Mouse (Mus musculus) lung, postnatal 4 days (tissue): ENCODE measurements around the gene Tekt5.

ENCODE experiments used
- DNase-seq, 2 experiments: peaks; one replicate each; pipeline ENCODE4 v3.0.0; 2021

Tekt5 gene

DNA sequence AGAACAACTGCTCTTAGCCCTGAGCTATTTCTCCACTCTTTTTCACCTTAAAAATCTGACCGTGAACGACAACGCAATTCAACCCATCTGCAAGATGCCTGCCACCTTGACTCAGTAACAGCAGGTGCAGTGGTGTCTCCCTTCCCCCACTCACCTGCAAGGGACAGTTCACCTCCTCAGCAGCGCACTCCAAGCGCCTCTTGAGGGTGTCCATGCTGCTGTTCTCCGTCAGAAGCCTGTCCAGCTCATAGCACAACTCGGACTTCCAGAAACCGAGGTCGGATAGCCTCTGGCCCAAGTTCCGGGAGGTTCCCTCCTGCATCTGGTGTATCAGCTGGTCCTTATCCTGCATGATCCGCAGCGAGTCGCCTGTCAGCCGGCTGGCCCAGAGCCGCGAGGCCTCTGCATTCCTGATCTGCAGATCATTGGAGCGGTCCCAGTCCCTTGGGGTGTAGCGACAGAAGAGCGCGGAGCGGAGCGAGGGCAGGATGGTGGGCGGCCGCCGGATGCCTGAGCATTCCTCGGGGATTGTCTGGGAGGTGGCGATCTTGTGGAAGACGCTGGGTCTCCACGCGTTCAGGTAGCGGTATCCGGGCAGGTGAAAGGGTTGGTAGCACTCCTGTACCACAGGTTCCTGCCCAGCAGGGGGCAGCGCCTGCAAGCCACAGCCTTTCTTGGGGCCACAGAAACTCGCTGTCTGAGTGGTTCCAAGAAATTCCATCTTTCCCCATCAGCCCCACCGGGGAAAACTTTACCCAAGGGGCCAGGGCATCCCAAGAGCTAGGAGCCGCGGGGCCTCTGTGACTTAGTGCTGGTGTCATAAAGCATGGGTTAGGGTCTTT, at the start of gene Tekt5:
TSS of gene Tekt5 (minus strand) at position 792 of the 842 bp plus-strand sequence.
- DNase-seq = peak; percentile 74 to 90

DNA sequence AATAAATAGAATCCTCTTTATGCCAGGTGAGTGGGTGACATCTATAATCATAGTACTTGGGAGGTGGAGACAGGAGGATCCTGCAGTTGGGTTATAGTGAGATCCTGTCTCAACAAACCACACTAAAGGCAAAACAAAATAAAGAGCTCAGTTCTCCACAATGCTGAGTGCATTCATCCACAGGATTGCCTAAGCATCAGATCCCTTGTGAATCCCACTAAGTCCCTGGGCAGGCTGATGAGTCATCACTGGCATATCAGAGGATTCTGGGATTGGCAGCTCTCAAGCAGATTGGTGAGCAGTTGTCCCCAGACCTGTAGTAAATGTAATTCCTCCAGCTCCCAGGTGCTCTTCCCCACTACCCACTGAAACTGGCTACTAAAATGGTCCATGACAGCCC, 48.4 kb upstream of the Tekt5 start:
- DNase-seq = no peak

DNA sequence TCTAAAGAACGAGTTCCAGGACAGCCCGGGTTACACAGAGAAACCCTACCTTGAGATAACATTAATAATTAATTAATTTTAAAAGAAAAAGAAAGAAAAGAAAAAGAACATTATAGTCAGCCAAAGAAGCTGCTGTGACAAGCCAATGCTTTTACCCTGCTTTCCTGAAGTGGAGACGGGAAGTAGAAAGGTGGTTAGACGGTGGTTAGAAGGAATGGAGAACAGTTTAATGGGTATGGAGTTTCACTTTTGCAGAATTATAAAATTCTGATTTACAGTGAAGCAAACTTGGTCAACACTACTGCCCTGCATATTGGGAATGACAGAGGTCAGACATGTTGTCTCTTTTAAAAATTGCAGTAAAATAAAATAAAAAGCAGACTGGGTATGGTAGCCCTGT, 46.5 kb upstream of the Tekt5 start:
- DNase-seq = no peak

DNA sequence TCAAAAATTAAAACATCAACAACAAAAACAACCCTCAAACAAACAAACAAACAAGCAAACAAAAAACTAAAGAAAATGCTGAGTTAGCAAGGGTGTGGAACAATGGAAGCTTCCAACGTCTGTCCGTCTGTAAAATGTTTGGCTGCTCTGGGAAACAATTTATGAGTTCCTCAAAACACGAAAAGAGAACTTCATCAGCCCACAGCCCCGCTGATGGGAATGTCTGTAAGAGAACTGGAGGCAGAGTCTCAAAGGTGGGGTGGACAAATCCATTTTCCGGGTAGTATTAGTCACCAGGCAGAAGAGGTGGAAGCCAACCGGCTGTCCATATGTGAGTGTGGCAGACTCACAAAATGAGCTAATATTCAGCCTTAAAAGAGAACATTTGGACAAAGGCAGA, 46.0 kb upstream of the Tekt5 start:
- DNase-seq = no peak

DNA sequence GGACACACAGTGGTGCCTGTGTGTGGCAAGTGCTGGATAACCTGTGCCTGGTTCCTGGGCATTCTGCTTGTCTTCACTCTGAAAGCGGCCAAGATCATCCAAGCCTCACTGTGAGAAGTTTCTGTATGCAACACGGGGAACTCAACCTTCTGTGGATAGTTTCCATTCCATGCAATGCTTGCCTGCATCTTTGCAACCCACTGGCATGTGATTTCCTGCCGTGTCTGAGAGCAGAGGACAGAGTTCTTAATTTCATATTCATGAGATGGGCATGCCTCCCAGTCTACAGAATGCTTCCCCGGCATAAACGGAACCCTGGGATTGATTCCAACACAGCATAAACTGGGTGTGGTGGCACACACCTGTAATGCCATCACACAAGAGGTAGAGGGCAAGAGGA, 42.8 kb upstream of the Tekt5 start:
- no peak for DNase-seq

DNA sequence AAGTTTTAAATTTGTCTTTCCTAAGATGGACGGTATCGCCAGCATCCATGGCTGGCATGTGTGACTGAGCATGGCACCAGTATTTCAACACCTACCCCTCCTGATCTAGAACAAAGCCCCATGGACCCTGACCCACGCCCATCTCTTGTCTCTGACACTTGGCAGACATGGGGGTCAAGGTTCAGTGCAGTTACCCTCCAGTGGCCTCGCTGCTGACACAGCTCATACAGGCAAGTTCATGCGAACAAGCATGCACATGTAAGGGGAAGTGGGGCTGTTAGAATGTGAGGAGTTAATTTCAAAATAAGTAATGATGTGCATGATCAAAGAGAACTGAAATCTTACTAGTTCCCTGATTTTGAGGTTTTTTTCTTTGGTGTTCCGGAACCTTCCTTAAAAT, 40.9 kb upstream of the Tekt5 start:
- DNase-seq = no peak

DNA sequence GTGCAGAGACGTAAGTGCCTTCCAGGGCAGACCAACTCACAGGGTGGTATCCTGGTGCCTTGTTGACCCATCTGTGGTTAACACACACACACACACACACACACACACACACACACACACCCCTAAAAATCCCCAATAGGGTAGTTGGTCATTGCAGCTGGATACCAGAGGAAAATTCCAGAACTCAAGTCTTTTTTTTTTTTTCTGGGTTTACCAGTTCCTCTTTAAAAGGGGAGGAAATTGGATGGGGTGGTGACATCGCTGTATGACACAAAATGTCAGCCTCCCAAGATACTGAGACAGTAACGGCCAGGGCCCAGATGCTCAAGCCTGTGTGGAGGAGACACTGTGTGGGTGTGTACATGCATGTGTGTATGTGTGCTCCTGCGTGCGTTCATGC, 38.1 kb upstream of the Tekt5 start:
- DNase-seq = no peak

DNA sequence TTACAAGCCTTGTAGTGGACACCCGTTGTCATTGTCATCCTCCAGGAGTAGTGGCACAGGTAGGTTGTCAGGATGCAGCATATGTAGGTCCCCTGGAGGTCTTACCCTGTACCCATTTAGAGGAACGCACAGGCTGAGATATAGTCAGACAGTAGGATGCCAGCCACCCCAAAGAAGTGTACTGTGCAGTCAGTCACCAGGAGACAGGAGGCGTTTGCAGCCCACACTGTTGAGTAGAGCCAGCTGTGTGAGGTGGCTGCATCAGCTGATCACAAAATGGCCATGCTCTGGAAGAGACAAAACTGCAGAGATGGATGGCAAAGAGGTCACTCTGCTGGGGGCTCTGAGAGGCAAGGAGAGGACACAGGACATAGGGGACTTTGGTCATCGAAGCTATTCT, 37.1 kb upstream of the Tekt5 start:
- DNase-seq = no peak

DNA sequence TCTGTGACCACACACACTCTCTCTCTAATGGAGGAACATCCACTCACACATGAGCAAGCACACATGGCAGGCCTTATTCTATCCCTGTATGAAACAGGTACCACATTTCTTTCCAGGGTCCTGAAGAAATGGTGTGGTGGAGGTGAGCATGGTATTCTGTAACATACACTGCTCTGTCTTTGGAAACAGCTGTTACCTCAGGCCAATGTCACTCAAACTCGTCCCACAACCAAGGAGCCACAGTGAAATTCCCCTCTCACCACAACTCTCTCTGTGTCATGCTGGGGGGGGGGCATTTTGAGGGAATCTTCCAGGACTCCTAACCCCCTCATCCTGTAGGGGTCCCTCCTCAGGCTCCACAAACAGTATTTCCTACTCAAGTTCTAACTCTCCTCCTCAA, 36.6 kb upstream of the Tekt5 start:
- DNase-seq = no peak

DNA sequence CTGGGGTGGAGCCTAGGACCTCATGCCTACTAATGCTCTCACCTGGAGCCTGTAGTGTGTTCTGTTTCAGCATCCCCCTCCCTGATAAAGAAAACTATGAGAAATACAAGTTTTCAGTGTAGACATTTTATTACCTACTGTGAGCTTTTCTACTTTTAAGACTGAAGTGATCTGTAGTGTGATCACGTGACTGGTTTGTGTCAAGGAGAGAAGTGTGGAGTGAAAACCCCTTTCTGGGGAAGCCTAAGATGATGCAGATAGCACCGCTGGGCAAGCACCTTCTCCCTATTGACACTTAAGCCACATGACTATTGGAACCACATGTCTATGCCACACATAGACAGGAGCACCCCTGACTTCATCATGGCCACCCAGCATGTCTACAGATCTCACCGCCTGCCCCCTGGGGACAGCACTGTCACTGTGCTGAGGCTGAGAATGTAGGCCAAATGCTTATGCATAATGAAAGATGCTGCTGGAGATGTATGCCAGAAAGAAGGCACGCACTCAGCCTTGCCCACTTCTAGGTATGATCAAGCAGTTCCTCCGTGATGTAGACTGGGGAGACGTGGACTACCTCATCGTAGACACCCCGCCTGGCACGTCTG, 25.3 kb upstream of the Tekt5 start:
- DNase-seq = no peak

DNA sequence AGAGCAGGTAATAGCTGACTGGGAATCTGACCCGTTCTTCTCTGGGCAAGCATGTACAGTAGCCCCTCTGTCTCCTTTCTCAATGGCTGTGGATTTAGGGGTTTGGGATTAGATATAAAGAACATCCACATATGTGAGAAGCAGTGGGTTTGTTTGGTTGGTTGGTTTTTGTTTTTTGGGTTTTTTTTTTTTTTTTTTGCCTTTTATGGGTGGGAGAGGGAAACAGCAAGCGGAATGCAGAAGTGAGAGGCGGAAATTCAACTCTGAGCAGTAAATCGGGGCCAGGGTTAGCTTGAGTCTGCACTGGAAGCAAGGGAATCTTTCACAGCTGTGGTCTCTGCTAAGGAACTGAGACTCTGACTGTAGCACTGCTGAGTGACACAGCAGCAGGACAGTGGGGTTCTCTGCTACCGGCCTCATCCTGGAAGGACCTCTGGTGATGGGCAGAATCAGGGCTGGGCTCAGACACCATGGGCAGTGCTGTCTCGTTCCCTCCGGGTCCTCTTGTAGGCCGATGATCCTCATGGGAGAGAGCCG, 22.5 kb upstream of the Tekt5 start:
- no peak for DNase-seq

DNA sequence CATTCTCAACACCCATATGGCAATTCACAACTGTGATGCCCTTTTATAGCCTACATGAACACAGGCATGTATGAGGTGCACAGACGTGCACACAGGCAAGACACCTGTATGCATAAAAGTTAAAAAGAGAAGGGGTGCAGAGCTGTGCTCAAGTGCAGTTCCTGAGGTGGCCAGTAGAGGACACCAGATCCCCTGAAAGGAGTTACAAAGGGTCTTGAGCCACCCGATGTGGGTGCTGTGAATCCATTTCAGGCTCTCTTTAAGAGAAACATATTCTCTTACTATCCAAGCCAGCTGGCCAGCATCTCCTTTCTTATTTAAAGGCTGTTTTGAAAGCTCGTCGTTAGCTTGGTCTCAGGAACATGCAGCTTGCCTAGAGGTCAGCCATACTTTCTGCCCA, 21.6 kb upstream of the Tekt5 start:
- peak in 1 of 2 experiments; percentile 7 for DNase-seq

DNA sequence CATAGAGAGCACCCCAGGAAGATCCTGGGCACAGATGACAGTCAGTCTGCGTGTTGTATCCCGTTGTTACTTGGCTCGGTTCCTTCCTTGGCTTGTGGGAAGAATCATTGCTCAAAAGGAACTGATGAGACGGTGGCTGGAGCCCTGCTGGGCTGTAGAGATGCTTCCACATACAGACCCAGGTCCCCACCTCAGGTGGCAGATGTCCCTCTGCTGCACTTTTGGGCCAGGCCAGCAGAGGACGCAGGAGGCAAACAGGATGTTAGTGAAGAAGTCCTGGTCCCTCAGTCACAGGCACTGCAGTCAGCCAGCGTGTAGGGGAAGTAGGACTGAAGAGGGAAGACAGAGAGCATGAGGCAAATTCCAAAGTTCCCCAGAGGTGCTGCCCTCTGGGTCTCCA, 20.7 kb upstream of the Tekt5 start:
- peak; percentile 58 to 70 for DNase-seq

DNA sequence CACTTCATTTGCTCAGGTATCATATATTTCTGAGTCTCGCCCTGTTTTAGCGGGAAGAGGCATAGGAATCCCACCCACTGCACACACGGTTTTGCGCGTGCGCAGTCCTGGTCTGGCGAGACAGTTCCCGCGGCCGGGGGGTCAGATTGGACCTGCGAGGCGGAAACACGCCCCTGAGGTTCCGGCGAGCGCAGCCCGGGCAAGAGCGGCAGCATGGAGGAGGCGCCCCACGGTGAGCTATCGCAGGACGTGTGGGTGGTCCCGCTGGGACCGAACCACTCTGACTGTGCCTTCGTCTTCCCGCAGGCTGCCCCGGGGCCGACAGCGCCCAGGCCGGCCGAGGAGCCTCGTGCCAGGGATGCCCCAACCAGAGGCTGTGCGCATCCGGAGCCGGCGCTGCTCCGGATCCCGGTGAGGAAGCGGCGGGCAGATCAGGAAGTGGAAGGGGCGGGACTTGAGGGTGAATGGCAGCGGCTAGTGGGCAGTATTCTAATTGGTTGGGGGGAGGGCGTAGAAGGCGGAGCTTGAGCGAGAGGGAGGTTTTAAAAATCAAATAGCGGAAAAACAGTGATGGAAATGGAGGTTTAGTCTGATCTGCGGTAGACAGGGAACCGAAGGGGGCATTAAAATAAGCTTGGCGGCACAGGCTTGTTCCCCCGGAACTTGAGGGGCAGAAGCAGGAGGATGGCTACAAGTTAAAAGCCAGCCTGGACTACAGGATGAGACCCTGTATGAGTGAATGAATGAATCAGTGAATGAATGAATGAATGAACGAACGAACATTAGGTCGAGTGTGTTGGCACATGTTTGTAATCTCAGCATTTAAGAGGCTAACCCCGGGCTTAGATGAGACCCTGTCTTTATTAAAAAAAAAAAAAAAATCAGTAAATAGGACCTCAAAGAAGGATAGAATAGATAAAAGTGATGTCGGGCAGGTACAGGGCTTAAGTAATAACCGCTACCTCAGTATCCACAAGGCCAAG, 16.8 kb upstream of the Tekt5 start, which contains the start of gene Nubp1:
TSS of gene Nubp1 (plus strand) at position 185 of the 983 bp plus-strand sequence.
- DNase-seq = peak; percentile 95

DNA sequence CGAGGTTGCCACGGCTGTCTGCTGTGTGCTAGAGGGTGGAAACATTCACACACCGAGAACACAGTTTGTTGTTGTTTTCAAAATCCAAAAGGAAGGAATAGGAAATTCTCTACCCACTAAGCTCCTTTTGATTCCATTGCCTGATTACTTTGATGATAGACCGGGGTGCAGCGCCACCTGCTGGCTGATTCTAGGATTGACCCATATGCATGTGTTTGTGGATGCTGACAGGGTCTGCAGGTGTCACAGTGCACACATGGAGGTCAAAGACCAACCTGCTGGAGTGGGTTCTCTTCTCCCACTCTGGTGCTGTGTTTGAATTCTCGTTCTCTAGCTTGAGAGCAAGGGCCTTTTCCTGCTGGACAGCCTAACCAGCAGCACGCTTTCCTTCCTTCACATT, 3.9 kb upstream of the Tekt5 start:
- DNase-seq = peak; percentile 74 to 85

DNA sequence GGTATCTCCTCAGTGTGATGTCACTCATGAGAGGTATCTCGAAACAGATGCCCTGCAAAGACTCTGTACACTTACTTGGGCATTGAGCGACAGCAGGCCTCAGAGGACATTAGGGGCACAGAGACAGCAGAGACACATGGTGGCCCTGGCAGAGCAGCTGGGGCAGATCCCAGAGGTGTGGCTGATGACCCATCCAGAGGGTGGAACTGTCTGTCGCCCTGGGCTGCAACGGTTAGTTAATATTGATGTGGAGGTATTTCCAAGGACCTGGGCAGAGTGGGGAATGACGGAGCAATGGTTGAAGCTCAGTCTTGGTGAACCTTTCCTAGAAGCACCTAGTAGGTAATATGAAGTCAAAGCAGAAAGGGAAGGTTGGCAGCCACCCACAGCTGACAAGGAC, 3.5 kb upstream of the Tekt5 start:
- DNase-seq = no peak

DNA sequence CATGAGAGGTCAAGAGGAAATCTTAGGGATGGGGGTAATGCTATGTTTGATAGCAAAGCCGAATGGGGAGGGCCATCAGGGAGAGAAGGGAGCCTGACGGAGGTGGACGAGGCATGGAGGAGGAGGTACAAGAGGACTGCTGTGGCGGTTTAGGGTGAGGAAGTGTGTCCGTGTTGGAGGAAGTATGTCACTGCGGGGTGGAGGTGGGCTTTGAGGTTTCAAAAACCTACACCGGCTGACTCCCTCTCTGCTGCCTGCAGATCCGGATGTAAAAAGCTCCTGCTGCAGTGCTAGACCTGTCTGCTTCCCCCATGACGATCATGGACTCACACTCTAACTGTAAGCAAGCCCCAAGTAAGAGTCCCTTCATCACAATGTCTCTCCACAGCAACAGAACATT, 2.7 kb downstream of the Tekt5 start:
- DNase-seq = no peak

DNA sequence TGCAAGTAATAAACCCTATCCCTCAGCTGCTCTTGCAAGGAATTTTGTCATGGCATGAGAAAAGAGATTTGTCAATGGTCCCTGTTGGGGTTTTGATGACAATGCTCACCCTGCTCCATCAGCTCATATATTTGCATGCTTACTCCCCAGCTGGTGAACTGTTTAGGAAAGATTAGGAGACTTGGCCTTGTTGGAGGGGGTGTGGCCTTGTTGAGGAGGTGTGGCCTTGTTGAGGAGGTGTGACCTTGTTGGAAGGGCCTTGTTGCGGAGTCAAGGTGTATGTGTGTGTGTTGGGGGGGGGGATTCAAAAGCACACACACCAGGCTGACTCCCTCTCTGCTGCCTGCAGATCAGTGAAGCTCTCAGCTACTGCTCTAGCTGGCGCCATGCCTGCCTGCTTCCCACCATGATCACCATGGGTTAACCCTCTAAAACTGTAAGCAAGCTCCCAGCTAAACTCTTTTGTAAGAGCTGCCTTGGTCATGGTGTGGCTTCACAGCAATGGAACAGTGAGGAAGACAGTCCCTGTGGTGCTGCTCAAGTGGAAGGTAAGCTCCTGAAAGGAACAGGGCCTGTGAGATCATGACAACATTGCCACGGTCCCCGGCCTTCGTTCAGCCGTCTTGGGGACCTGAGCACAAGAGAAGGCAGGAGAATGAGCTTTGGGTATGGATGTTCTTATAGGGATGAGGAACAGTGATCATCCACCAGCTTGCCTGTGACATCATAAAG, 6.5 kb downstream of the Tekt5 start:
- no peak for DNase-seq

DNA sequence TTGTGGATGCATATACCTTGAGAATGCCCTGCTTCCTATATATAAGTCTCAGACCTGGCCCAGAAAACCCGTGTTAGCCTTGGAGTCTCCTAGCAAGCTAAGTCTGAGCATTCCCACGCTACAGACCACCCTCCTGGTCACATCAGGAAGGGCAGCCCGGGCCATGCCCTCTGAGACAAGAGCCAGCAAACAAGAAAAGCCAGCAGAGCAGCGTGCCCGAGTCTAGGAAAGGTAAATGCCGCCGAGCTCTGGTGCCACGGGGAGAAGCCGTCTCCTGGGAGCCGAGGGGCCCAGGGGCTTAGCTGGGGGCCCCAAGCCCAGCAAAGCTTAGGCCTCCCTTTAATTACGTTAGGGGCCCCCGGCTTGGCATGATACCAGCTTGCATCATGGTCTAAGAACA, 10.0 kb downstream of the Tekt5 start:
- DNase-seq = peak in 1 of 2 experiments; percentile 32

DNA sequence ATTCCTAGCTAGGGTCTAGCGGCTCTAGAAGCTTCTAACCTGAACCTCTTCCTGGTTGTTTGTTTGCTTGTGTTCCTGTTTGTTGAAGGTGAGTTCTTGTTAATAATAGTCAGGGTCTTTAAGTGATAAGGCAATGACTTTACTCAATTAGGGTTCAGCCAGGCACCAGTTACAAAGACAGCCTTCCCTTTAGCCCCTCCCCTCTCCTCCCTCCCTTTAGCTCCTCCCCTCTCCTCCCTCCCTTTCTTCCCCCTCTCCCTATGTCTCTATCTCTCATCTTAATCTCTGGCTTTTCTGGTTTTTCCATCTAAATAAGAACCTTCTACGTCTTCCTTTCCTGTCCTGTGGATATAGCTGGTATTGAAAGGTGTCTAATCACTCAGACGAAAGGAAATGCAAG, 10.7 kb downstream of the Tekt5 start:
- no peak for DNase-seq

DNA sequence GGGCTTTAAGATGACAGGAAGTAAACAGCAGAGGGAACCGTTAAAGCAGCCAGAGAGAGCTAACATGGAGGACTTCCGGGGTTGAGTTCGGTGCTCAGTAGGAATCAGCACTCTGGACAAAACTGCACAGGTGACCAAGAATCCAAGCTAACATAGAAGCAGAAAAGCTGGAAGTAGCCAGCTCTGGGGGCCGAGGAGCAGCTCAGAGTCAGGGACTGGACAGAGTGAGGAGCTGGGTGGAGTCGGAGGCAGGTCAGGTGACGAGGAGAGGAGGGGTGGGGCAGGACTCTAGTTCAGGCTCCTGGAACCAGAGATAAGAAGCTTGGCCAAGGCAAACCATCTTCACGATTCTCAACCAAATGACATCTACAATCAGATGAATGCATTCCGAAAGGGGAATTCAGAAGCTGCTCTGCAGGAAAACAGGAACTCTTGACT, 11.2 kb downstream of the Tekt5 start:
- DNase-seq = peak; percentile 52 to 61

DNA sequence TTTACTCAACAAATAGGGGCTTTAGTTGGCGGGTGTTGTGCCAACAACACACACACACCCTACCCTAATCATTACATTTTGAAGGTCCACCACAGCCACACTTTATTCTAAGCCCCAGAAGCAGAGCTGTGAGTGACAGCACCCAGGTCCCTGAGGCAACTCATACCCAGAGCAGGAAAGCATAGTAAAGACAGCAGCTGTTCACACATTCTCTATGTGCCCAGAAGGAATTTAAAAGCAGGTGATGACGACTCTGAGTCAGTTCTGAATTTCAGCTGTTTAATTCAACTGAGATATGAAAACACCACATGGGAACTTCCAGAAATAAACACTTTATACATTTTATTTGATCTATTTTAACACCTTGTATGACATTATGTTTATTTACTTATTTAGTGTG, 15.8 kb downstream of the Tekt5 start:
- DNase-seq = no peak
